Mouse (Mus musculus) stomach, postnatal 0 days (tissue): Measurements from ENCODE around the gene Plg. TPM values are rescaled to one million over a fixed set of nuclear protein-coding genes. Genes with fewer than 3 reads are reported as not detected.
A peak's percentile ranks its signal among the peaks of the same experiment; 100 is the strongest.

ENCODE experiments used
- ATAC-seq: fragments of 200-750 bp; cut with Nextera tagmentation; 2 replicates; pipeline ENCODE4 v1.8.0; 2017; ENCODE audit not compliant: low FRiP score, low TSS enrichment
- DNase-seq: peaks from one replicate; pipeline ENCODE4 v3.0.0-alpha.2; 2016; ENCODE audit warnings: low spot score
- H3K27ac ChIP-seq: fragments of 300-500 bp; sonication (generic); replicated peaks from 2 replicates; pipeline ENCODE4 v1.5.1; 2014; ENCODE audit warnings: mild to moderate bottlenecking, control low read depth
- H3K27me3 ChIP-seq: fragments of 300-500 bp; sonication (generic); 2 replicates; pipeline ENCODE4 v1.6.1; 2014; ENCODE audit warnings: low read length; ENCODE audit not compliant: control insufficient read depth, insufficient read depth
- H3K36me3 ChIP-seq: fragments of 300-500 bp; sonication (generic); 2 replicates; pipeline ENCODE4 v1.6.1; 2014; ENCODE audit warnings: low read length, mixed read lengths; ENCODE audit not compliant: control insufficient read depth, insufficient read depth
- H3K4me1 ChIP-seq: fragments of 300-500 bp; sonication (generic); replicated peaks from 2 replicates; pipeline ENCODE4 v1.6.1; 2014; ENCODE audit warnings: antibody characterized with exemption; ENCODE audit not compliant: control insufficient read depth, insufficient read depth
- H3K4me2 ChIP-seq: fragments of 300-500 bp; sonication (generic); replicated peaks from 2 replicates; pipeline ENCODE4 v1.6.1; 2014; ENCODE audit warnings: low read depth, mild to moderate bottlenecking, control low read depth, moderate library complexity
- H3K4me3 ChIP-seq: fragments of 300-500 bp; sonication (generic); 2 replicates; pipeline ENCODE4 v1.5.1; 2014; ENCODE audit warnings: low read depth, low read length, control low read depth
- H3K9ac ChIP-seq: fragments of 300-500 bp; sonication (generic); 2 replicates; pipeline ENCODE4 v1.6.1; 2014; ENCODE audit warnings: mild to moderate bottlenecking, low read length, control low read depth, mixed read lengths
- H3K9me3 ChIP-seq: fragments of 300-500 bp; sonication (generic); 2 replicates; pipeline ENCODE4 v1.6.1; 2016; ENCODE audit warnings: low read length; ENCODE audit not compliant: control insufficient read depth
- CTCF ChIP-seq: IDR thresholded peaks from 2 replicates; pipeline ENCODE4 v1.5.1; 2016; ENCODE audit warnings: antibody characterized with exemption, low read depth, mild to moderate bottlenecking, moderate library complexity
- EP300 ChIP-seq: optimal IDR thresholded peaks from 2 replicates; pipeline ENCODE3; 2016; ENCODE audit warnings: antibody characterized with exemption
- WGBS: fragments of 180-500 bp; shearing (Covaris S2); extraction: QIAGEN DNeasy Blood & Tissue Kit; methylation state at CpG from one replicate; pipeline ENCODE4 v1.1.7; 2014; 5-methylcytosine and 5-hydroxymethylcytosine counted together
- polyA plus RNA-seq: library from polyadenylated mRNA; unstranded; fragments of >200 nt; fragmentation: Nextera tagmentation; extraction: Ambion mirVana; gene quantifications from 2 replicates; pipeline ENCODE4 v1.2.1, GENCODE M21; 2015

Gene Plg
- polyA plus RNA-seq = 0.95 and 2.5 TPM in 2 replicates

GRCm38 (mm10) chr17:12377981-12378705 is at the start of gene Plg:
Gene Plg (plus strand): TSS chr17:12378608.
- Histone ChIP-seq H3K36me3 (no peaks in the 10 kb centered on the region), H3K4me2 (no peak within 1 kb of the TSS), H3K4me1 (no peaks in the 10 kb centered on the region), H3K4me3 (no peak within 1 kb of the TSS), H3K27ac (no peak within 1 kb of the TSS), H3K27me3 (no peaks in the 10 kb centered on the region), H3K9ac (no peak within 1 kb of the TSS), H3K9me3 (no peaks in the 10 kb centered on the region)
- 82% methylated on average over 11 of the region's 11 CpGs for WGBS
- ATAC-seq (no peak), DNase-seq (no peak)
- TF ChIP-seq CTCF (no peak), EP300 (no peak)

GRCm38 (mm10) chr17:12335115-12335514 is 43.3 kb upstream of the Plg start:
- DNase-seq (no peak), ATAC-seq (no peak)
- no peaks in the 10 kb centered on the region for H3K4me1 ChIP-seq
- no peaks in the 10 kb centered on the region for H3K27me3 ChIP-seq
- TF ChIP-seq EP300 = no peak
- TF ChIP-seq CTCF = no peak
- H3K27ac ChIP-seq = no peak overlapping the region
- no peak overlapping the region for H3K9ac ChIP-seq
- no peaks in the 10 kb centered on the region for H3K9me3 ChIP-seq
- no peak overlapping the region for H3K4me2 ChIP-seq
- H3K4me3 ChIP-seq = no peak overlapping the region
- no peaks in the 10 kb centered on the region for H3K36me3 ChIP-seq
- 61% methylated on average over 6 of the region's 6 CpGs for WGBS

- no peak for ATAC-seq
- TF ChIP-seq EP300 (no peak), CTCF (no peak)
- H3K27ac ChIP-seq = 0 out of 2 replicates have a peak overlapping the region, but pooled peaks have one; percentile 14
Measured at GRCm38 (mm10) chr17:12336073-12336868, 42.1 kb upstream of the Plg start.

GRCm38 (mm10) chr17:12337156-12337555 is 41.3 kb upstream of the Plg start:
- no peak overlapping the region for H3K4me2 ChIP-seq
- 31% methylated on average over 4 of the region's 4 CpGs for WGBS
- no peaks in the 10 kb centered on the region for H3K36me3 ChIP-seq
- ATAC-seq (peak; percentile 91), DNase-seq (peak; percentile 52)
- no peak for TF ChIP-seq CTCF
- TF ChIP-seq EP300 = no peak
- H3K27me3 ChIP-seq = no peaks in the 10 kb centered on the region
- H3K27ac ChIP-seq = no peak overlapping the region
- H3K9me3 ChIP-seq = no peaks in the 10 kb centered on the region
- no peak overlapping the region for H3K9ac ChIP-seq
- no peak overlapping the region for H3K4me3 ChIP-seq
- no peaks in the 10 kb centered on the region for H3K4me1 ChIP-seq

More at GRCm38 (mm10) chr17:12336073-12336868, 42.1 kb upstream of the Plg start:
- no peak for DNase-seq
- Histone ChIP-seq H3K27me3 (no peaks in the 10 kb centered on the region), H3K4me3 (no peak overlapping the region), H3K9me3 (no peaks in the 10 kb centered on the region), H3K4me2 (no peak overlapping the region), H3K9ac (no peak overlapping the region), H3K36me3 (no peaks in the 10 kb centered on the region), H3K4me1 (no peaks in the 10 kb centered on the region)
- WGBS = 73% methylated on average over 19 of the region's 19 CpGs

GRCm38 (mm10) chr17:12343702-12344376 is 34.6 kb upstream of the Plg start:
- ATAC-seq (no peak), DNase-seq (no peak)
- Histone ChIP-seq H3K4me2 (no peak overlapping the region), H3K9ac (no peak overlapping the region), H3K4me1 (no peaks in the 10 kb centered on the region), H3K27ac (0 out of 2 replicates have a peak overlapping the region, but pooled peaks have one; percentile 24), H3K27me3 (no peaks in the 10 kb centered on the region), H3K9me3 (no peaks in the 10 kb centered on the region), H3K4me3 (no peak overlapping the region), H3K36me3 (no peaks in the 10 kb centered on the region)
- no peak for TF ChIP-seq CTCF
- no peak for TF ChIP-seq EP300
- 53% methylated on average over 9 of the region's 9 CpGs for WGBS
